Mouse (Mus musculus) stomach, embryonic 15.5 days (tissue): ENCODE results near the gene Ptprr. TPM values are rescaled to one million over a fixed set of nuclear protein-coding genes. Genes with fewer than 3 reads are reported as not detected.

ENCODE experiments used
- ATAC-seq: fragments of 200-750 bp; cut with Nextera tagmentation; 2 replicates; pipeline ENCODE4 v1.8.0; 2017; ENCODE audit warnings: low read depth, moderate number of reproducible peaks, moderate TSS enrichment; ENCODE audit not compliant: insufficient read depth, low FRiP score
- H3K27ac ChIP-seq: fragments of 300-500 bp; sonication (generic); 2 replicates; pipeline ENCODE4 v1.5.1; 2015; ENCODE audit warnings: mild to moderate bottlenecking, inconsistent platforms
- H3K27me3 ChIP-seq: fragments of 300-500 bp; sonication (generic); replicated peaks from 2 replicates; pipeline ENCODE4 v1.6.1; 2015; ENCODE audit warnings: inconsistent platforms
- H3K36me3 ChIP-seq: fragments of 300-500 bp; sonication (generic); 2 replicates; pipeline ENCODE4 v1.6.1; 2015; ENCODE audit warnings: inconsistent platforms
- H3K4me1 ChIP-seq: fragments of 300-500 bp; sonication (generic); 2 replicates; pipeline ENCODE4 v1.6.1; 2015; ENCODE audit warnings: inconsistent platforms
- H3K4me2 ChIP-seq: fragments of 300-500 bp; sonication (generic); 2 replicates; pipeline ENCODE4 v1.6.1; 2015; ENCODE audit warnings: mild to moderate bottlenecking, inconsistent platforms
- H3K4me3 ChIP-seq: fragments of 300-500 bp; sonication (generic); replicated peaks from 2 replicates; pipeline ENCODE4 v1.5.1; 2015; ENCODE audit warnings: inconsistent platforms
- H3K9ac ChIP-seq: fragments of 300-500 bp; sonication (generic); 2 replicates; pipeline ENCODE4 v1.6.1; 2015; ENCODE audit warnings: inconsistent platforms
- H3K9me3 ChIP-seq: fragments of 300-500 bp; sonication (generic); 2 replicates; pipeline ENCODE4 v1.6.1; 2016; ENCODE audit warnings: inconsistent platforms
- WGBS: fragments of 180-500 bp; shearing (Covaris S2); methylation state at CpG from one replicate; pipeline ENCODE4 v1.1.7; 2015; 5-methylcytosine and 5-hydroxymethylcytosine counted together
- polyA plus RNA-seq: library from polyadenylated mRNA; unstranded; fragments of >200 nt; fragmentation: Nextera tagmentation; extraction: Ambion mirVana; gene quantifications from 2 replicates; pipeline ENCODE4 v1.2.1, GENCODE M21; 2015

The Ptprr gene
- polyA plus RNA-seq, 1 experiment from 2014 or later, result 2.6 TPM

GRCm38 (mm10) chr10:116175324-116175883 lies 157.4 kb downstream of the Ptprr start:
- no peak for ATAC-seq
- H3K4me1 ChIP-seq, result 0 out of 2 replicates have a peak, but pooled peaks cover 3% of the 10 kb centered on the region

DNA sequence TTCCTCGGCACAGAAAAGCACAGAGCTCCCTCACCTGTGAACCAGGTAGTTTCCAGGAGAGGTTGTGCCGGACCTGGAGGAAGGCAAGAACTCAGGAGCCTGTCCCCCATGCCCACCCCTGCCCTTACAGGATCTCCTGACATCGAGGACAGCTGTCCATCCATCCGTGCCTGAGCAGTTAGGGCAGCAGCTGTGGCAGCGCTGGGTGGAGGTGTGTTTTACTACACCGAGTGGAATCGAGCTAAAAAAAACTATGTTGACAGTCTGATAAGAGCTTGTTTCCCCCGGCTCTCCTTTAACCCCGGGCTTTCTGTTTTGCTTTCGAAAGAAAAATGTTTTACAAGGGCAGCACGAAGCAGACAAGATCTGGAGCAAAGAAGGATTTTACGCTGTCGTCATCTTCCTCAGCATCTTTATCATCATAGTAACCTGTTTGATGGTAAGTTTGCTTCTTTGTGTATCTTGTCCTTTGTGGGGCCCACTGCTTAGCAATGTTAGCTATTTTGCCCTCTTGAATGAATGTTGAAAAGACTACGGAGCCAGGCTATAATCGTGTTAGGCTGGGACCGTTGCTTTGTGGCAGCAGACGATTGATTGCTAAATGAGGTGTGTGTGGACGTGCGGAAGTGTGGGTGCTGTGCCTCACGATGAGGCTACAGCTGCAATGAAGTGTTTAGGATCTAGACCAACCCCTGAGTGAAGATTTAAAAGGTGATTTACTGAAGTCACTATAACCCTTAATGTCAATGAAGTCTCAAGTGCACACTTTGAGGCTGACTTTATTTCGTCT lies 159.6 kb downstream of the Ptprr start:
- Histone ChIP-seq H3K4me2 (peak overlapping the region; percentile 56), H3K27me3 (no peaks in the 10 kb centered on the region), H3K9ac (no peak overlapping the region), H3K36me3 (no peaks in the 10 kb centered on the region), H3K4me1 (0 out of 2 replicates have a peak, but pooled peaks cover 3% of the 10 kb centered on the region), H3K27ac (no peak overlapping the region), H3K9me3 (no peaks in the 10 kb centered on the region), H3K4me3 (peak overlapping the region; percentile 27)
- ATAC-seq, result peak; percentile 50; the same call in 1 of the 2 replicates
- 14% methylated on average over 21 of the region's 21 CpGs for WGBS

More at GRCm38 (mm10) chr10:116175324-116175883, 157.4 kb downstream of the Ptprr start:
- no peak overlapping the region for H3K27ac ChIP-seq
- H3K4me2 ChIP-seq, result peak overlapping the region; percentile 3; the same call in 1 of the 2 replicates
- no peaks in the 10 kb centered on the region for H3K27me3 ChIP-seq
- 42% methylated on average over 10 of the region's 10 CpGs for WGBS
- no peak overlapping the region for H3K4me3 ChIP-seq
- no peaks in the 10 kb centered on the region for H3K36me3 ChIP-seq
- no peaks in the 10 kb centered on the region for H3K9me3 ChIP-seq
- H3K9ac ChIP-seq, result no peak overlapping the region

DNA sequence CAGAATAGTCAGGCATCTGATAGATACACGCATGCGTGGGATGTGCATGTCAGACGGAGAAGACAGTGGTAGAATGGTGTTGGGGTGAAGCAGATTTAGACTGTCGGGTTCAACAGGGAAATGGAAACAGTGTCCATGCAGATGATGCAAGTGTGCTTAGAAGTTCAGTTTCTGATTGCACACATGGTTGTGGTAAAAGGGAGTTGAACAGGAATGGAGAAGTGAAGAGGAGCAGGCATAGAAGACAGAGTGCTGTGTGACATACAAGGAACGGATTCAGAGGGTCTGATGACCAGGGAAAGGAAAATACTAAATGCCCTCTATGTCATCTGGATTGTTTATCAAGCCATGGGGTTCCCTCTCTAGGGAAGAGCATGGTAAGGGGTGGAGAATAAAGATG lies 163.2 kb downstream of the Ptprr start:
- WGBS, result 83% methylated on average over 5 of the region's 5 CpGs
- Histone ChIP-seq H3K4me2 (no peak overlapping the region), H3K36me3 (no peaks in the 10 kb centered on the region), H3K27ac (no peak overlapping the region), H3K4me1 (0 out of 2 replicates have a peak, but pooled peaks cover 3% of the 10 kb centered on the region), H3K27me3 (no peaks in the 10 kb centered on the region), H3K9me3 (no peaks in the 10 kb centered on the region), H3K9ac (no peak overlapping the region), H3K4me3 (no peak overlapping the region)
- no peak for ATAC-seq

- 85% methylated on average over 5 of the region's 5 CpGs for WGBS
- no peak overlapping the region for H3K9ac ChIP-seq
- no peaks in the 10 kb centered on the region for H3K36me3 ChIP-seq
- no peak overlapping the region for H3K4me3 ChIP-seq
- no peak for ATAC-seq
- H3K9me3 ChIP-seq, result no peaks in the 10 kb centered on the region
- 0 out of 2 replicates have a peak, but pooled peaks cover 1% of the 10 kb centered on the region for H3K4me1 ChIP-seq
- H3K4me2 ChIP-seq, result no peak overlapping the region
- H3K27ac ChIP-seq, result no peak overlapping the region
- no peaks in the 10 kb centered on the region for H3K27me3 ChIP-seq
These were observed 164.2 kb downstream of the Ptprr start for GRCm38 (mm10) chr10:116182221-116182620.

DNA sequence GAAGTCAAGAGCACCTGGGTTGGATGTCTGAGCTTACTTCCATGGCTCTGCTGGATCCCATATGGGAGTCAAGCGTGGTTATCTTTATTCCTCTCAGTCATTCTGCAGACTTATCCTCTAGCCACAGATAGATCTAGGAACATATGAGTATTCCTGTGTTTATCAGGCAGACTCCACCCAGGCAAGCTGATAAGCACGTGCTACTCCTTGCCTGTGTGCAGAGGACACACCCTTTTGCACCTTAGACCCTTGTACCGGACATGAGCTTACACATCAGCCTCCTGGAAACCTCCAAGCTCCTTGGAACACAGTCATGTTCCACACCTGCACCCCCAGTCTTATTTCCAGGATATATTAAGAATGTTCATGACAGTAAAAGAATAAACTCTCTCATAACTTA lies 165.2 kb downstream of the Ptprr start:
- Histone ChIP-seq H3K9ac (no peak overlapping the region), H3K4me1 (no peaks in the 10 kb centered on the region), H3K27ac (no peak overlapping the region), H3K4me2 (no peak overlapping the region), H3K27me3 (no peaks in the 10 kb centered on the region), H3K4me3 (no peak overlapping the region), H3K9me3 (no peaks in the 10 kb centered on the region), H3K36me3 (no peaks in the 10 kb centered on the region)
- WGBS, result 40% methylated on average over 3 of the region's 3 CpGs
- ATAC-seq, result peak; percentile 89

- no peaks in the 10 kb centered on the region for H3K4me1 ChIP-seq
- H3K9me3 ChIP-seq, result no peaks in the 10 kb centered on the region
- 77% methylated on average over 2 of the region's 2 CpGs for WGBS
- no peak overlapping the region for H3K9ac ChIP-seq
- H3K27ac ChIP-seq, result no peak overlapping the region
- no peak overlapping the region for H3K4me2 ChIP-seq
- no peaks in the 10 kb centered on the region for H3K36me3 ChIP-seq
- no peaks in the 10 kb centered on the region for H3K27me3 ChIP-seq
- no peak for ATAC-seq
- H3K4me3 ChIP-seq, result no peak overlapping the region
These were observed 173.7 kb downstream of the Ptprr start for GRCm38 (mm10) chr10:116191724-116192123.

- Histone ChIP-seq H3K27me3 (no peaks in the 10 kb centered on the region), H3K36me3 (no peaks in the 10 kb centered on the region), H3K27ac (no peak overlapping the region), H3K4me3 (no peak overlapping the region), H3K9ac (no peak overlapping the region), H3K4me1 (no peaks in the 10 kb centered on the region), H3K9me3 (no peaks in the 10 kb centered on the region), H3K4me2 (no peak overlapping the region)
- ATAC-seq, result peak; percentile 47; the same call in 1 of the 2 replicates
- WGBS, result 65% methylated on average over 8 of the region's 8 CpGs
These were observed 174.3 kb downstream of the Ptprr start for GRCm38 (mm10) chr10:116192293-116192692.

DNA sequence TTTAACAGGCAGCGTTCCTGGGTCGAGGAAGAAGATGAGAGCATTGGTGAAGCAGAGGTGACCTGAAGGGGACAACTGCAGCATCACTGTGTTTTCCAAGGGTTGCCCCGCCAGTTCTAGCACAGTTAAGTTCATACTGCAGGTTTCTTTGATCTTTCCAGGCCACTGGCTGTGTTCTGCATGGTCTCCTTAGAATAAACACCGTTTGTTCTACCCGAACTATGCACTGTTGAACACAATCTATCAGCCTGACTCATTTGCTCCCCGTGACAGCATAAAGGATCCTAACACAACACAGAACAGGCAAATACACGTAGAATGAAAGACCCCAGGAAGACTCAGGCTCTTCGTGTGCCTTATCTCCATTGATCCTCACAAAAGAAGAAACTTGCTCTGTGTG lies 176.4 kb downstream of the Ptprr start:
- H3K4me3 ChIP-seq, result no peak overlapping the region
- no peak overlapping the region for H3K9ac ChIP-seq
- 40% methylated on average over 8 of the region's 8 CpGs for WGBS
- no peaks in the 10 kb centered on the region for H3K9me3 ChIP-seq
- H3K27ac ChIP-seq, result no peak overlapping the region
- no peaks in the 10 kb centered on the region for H3K36me3 ChIP-seq
- no peak overlapping the region for H3K4me2 ChIP-seq
- no peak for ATAC-seq
- no peaks in the 10 kb centered on the region for H3K4me1 ChIP-seq
- H3K27me3 ChIP-seq, result no peaks in the 10 kb centered on the region

DNA sequence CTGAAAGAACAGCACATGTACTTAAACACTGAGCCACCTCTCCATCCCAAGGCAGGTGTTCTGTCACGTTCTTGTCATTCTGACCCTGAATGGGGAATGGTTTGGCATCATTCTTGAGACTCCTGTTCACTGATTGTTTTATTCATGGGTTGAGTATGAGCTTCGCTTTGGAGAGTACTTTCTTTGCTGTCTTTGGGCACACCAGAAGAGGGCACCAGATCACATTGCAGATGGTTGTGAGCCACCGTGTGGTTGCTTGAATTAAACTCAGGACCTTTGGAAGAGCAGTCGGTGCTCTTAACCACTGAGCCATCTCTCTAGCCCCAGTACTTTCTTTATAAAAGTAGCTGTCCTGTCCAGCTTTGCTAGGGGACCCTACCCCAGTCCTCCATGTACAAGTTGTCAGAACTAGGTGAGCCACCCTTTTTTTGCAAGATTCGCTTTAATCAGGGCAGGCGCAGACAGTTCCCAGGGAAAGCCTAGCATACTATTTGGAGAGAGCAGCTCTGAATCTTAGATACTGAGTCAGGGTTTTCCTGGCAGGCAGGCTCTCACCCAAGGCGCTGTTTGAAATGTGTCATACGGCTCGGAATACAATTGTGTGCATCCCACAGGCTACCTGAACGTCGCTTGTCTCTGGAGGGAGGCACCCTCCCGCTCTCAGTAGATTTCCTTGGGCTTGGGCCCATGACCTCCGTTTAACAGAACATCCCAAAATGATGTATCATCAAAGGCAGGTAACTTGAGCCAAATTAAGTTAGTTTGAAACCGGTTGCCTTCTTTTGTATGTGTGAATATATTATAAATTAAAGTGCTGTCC lies 178.8 kb downstream of the Ptprr start:
- H3K9ac ChIP-seq, result no peak overlapping the region
- no peaks in the 10 kb centered on the region for H3K9me3 ChIP-seq
- H3K27ac ChIP-seq, result no peak overlapping the region
- H3K4me3 ChIP-seq, result no peak overlapping the region
- ATAC-seq, result no peak
- H3K4me1 ChIP-seq, result no peaks in the 10 kb centered on the region
- H3K36me3 ChIP-seq, result no peaks in the 10 kb centered on the region
- no peaks in the 10 kb centered on the region for H3K27me3 ChIP-seq
- WGBS, result 26% methylated on average over 14 of the region's 14 CpGs
- peak overlapping the region; percentile 25; the same call in 1 of the 2 replicates for H3K4me2 ChIP-seq

- no peak overlapping the region for H3K9ac ChIP-seq
- no peaks in the 10 kb centered on the region for H3K4me1 ChIP-seq
- H3K27ac ChIP-seq, result no peak overlapping the region
- no peaks in the 10 kb centered on the region for H3K9me3 ChIP-seq
- no peaks in the 10 kb centered on the region for H3K27me3 ChIP-seq
- 18% methylated on average over 4 of the region's 4 CpGs for WGBS
- H3K4me2 ChIP-seq, result no peak overlapping the region
- H3K4me3 ChIP-seq, result no peak overlapping the region
- no peaks in the 10 kb centered on the region for H3K36me3 ChIP-seq
- ATAC-seq, result 0 out of 2 replicates have a peak, but pooled peaks have one; percentile 50
These were observed 179.5 kb downstream of the Ptprr start for GRCm38 (mm10) chr10:116197416-116197939.

DNA sequence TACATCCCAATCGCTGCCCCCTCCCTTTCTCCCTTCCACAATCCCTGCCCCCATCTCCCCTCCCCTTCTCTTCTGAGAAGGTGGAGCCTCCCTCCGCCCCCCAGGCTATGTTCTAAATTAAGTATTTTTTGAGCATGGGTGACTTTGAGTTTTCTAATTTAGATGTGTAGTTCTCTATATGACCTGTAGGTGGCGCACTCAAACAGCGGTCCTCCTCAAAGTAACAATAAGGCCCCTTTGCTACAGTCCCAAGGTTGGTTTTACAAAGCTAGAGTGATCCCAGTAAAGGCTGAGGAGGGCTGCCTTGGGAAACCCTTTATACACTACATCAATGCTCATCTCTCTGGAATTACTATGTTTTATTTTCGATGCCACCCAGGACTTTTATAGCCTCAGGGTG lies 181.0 kb downstream of the Ptprr start:
- WGBS, result 33% methylated on average over 5 of the region's 5 CpGs
- no peaks in the 10 kb centered on the region for H3K4me1 ChIP-seq
- H3K27me3 ChIP-seq, result no peaks in the 10 kb centered on the region
- no peak overlapping the region for H3K27ac ChIP-seq
- no peak overlapping the region for H3K9ac ChIP-seq
- H3K36me3 ChIP-seq, result no peaks in the 10 kb centered on the region
- no peaks in the 10 kb centered on the region for H3K9me3 ChIP-seq
- ATAC-seq, result no peak
- no peak overlapping the region for H3K4me2 ChIP-seq
- no peak overlapping the region for H3K4me3 ChIP-seq
